Mouse (Mus musculus) limb, embryonic 12.5 days (tissue): Measurements from ENCODE around the gene Pum2. TPM values are rescaled to one million over a fixed set of nuclear protein-coding genes. Genes with fewer than 3 reads are reported as not detected.
"Not testable (repeated sequence)": the region's sequence is repeated elsewhere in the genome, so short reads cannot be mapped to it uniquely, and the experiment has no call there.

ENCODE experiments used
- ATAC-seq: fragments of 200-750 bp; cut with Nextera tagmentation; 2 replicates; pipeline ENCODE4 v1.8.0; 2017; ENCODE audit warnings: low read depth, moderate TSS enrichment; ENCODE audit not compliant: insufficient number of reproducible peaks, insufficient read depth, low FRiP score, low TSS enrichment
- H3K27ac ChIP-seq: fragments of 300-500 bp; sonication (generic); 2 replicates; pipeline ENCODE4 v1.5.1; 2016; ENCODE audit warnings: mild to moderate bottlenecking, moderate library complexity
- H3K27me3 ChIP-seq: fragments of 300-500 bp; sonication (generic); 2 replicates; pipeline ENCODE4 v1.6.1; 2016; ENCODE audit warnings: mild to moderate bottlenecking, moderate library complexity
- H3K36me3 ChIP-seq: fragments of 300-500 bp; sonication (generic); 2 replicates; pipeline ENCODE4 v1.6.1; 2016; ENCODE audit warnings: mild to moderate bottlenecking, moderate library complexity
- H3K4me1 ChIP-seq: fragments of 300-500 bp; sonication (generic); replicated peaks from 2 replicates; pipeline ENCODE4 v1.6.1; 2016
- H3K4me2 ChIP-seq: fragments of 300-500 bp; sonication (generic); 2 replicates; pipeline ENCODE4 v1.6.1; 2016; ENCODE audit warnings: mild to moderate bottlenecking, moderate library complexity
- H3K4me3 ChIP-seq: fragments of 300-500 bp; sonication (generic); replicated peaks from 2 replicates; pipeline ENCODE4 v1.5.1; 2016; ENCODE audit warnings: mild to moderate bottlenecking
- H3K9ac ChIP-seq: fragments of 300-500 bp; sonication (generic); replicated peaks from 2 replicates; pipeline ENCODE4 v1.6.1; 2016; ENCODE audit warnings: mild to moderate bottlenecking, moderate library complexity
- H3K9me3 ChIP-seq: fragments of 300-500 bp; sonication (generic); 2 replicates; pipeline ENCODE4 v1.6.1; 2016; ENCODE audit warnings: mild to moderate bottlenecking, moderate library complexity
- WGBS: fragments of 180-500 bp; shearing (Covaris S2); methylation state at CpG from one replicate; pipeline ENCODE4 v1.1.7; 2016; 5-methylcytosine and 5-hydroxymethylcytosine counted together
- polyA plus RNA-seq: library from polyadenylated mRNA; unstranded; fragments of >200 nt; fragmentation: Nextera tagmentation; extraction: Ambion mirVana; gene quantifications from 2 replicates; pipeline ENCODE4 v1.2.1, GENCODE M21; 2016

Gene Pum2
- polyA plus RNA-seq, 1 experiment from 2014 or later: 64.9 TPM

- Histone ChIP-seq H3K27ac (no peak overlapping the region), H3K36me3 (no peaks in the 10 kb centered on the region), H3K4me1 (no peaks in the 10 kb centered on the region; the same call in 1 of the 2 replicates), H3K4me2 (no peak overlapping the region), H3K9me3 (no peaks in the 10 kb centered on the region), H3K4me3 (no peak overlapping the region), H3K27me3 (no peaks in the 10 kb centered on the region), H3K9ac (no peak overlapping the region)
- 73% methylated on average over 3 of the region's 3 CpGs for WGBS
- no peak for ATAC-seq
Observed at GRCm38 (mm10) chr12:8669846-8670245, 4.1 kb upstream of the Pum2 start.

GRCm38 (mm10) chr12:8673121-8673973 lies 587 bp upstream of the Pum2 start:
- ATAC-seq: peak; percentile 52
- H3K9me3 ChIP-seq: no peaks in the 10 kb centered on the region

DNA sequence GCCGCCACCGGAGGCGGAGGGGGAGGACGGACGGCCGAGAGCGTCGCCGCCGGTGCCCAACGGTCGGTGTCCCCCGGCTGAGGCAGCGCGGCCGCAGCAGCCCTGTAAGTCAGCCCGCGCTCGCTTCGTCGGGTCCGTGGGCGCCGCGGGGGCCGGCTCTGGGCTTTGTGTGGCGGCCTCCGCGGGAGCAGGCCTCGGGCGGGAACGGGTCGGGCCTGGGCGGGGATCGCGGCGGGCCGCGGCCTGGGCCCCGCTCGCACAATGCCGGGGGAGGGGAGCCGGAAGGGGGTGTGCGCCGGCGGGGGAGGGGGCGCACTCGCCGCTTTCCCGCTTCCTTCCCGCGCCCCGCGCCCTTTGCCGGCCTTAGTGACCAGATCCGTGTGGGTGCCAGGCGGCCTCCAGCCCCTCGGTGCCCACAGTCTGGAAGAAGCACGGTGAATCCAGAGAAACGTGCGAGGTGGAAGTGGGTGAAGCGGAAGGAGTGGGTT lies 487 bp downstream of the Pum2 start:
- Histone ChIP-seq H3K4me3 (peak overlapping the region; percentile 92), H3K27me3 (no peaks in the 10 kb centered on the region), H3K4me2 (peak overlapping the region; percentile 63), H3K9ac (peak overlapping the region; percentile 100), H3K9me3 (no peaks in the 10 kb centered on the region), H3K4me1 (peaks cover 14% of the 10 kb centered on the region), H3K36me3 (no peaks in the 10 kb centered on the region), H3K27ac (peak overlapping the region; percentile 99)
- peak; percentile 64 for ATAC-seq
- 1% methylated on average over 39 of the region's 62 CpGs for WGBS

More at GRCm38 (mm10) chr12:8673121-8673973, 587 bp upstream of the Pum2 start:
- Histone ChIP-seq H3K36me3 (no peaks in the 10 kb centered on the region), H3K4me2 (peak overlapping the region; percentile 63), H3K4me3 (peak overlapping the region; percentile 92), H3K4me1 (peaks cover 14% of the 10 kb centered on the region), H3K27me3 (no peaks in the 10 kb centered on the region), H3K9ac (peak overlapping the region; percentile 100), H3K27ac (peak overlapping the region; percentile 99)
- 39% methylated on average over 17 of the region's 17 CpGs for WGBS

DNA sequence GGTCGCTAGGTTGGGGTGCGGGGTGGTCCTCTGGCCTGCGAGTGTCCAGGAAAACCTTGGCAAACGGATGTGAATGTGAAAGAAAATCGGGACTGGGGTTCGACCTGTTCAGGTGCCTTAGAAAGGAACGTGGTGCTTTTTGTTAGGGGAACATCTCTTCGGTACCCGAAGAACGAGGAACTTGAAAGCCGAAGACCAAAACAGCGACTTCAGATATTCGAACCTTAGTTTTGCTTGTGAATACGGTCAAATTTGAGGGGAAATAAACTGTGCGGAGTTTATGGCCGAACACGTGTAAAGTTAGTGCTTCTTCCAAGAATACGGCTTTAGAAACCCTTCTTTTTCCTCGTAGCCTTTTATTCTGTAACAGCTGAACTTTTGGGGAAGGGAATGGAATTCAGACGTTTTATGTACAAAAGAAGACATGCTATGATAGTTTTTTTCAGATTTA lies 982 bp downstream of the Pum2 start:
- no peak for ATAC-seq
- H3K27ac ChIP-seq: peak overlapping the region; percentile 99
- H3K4me2 ChIP-seq: peak overlapping the region; percentile 63
- peaks cover 2% of the 10 kb centered on the region; the same call in 1 of the 2 replicates for H3K36me3 ChIP-seq
- WGBS: under 1% methylated on average over 20 of the region's 20 CpGs
- H3K4me1 ChIP-seq: peaks cover 14% of the 10 kb centered on the region
- H3K4me3 ChIP-seq: peak overlapping the region; percentile 92
- H3K9ac ChIP-seq: peak overlapping the region; percentile 100
- H3K9me3 ChIP-seq: no peaks in the 10 kb centered on the region
- H3K27me3 ChIP-seq: no peaks in the 10 kb centered on the region

DNA sequence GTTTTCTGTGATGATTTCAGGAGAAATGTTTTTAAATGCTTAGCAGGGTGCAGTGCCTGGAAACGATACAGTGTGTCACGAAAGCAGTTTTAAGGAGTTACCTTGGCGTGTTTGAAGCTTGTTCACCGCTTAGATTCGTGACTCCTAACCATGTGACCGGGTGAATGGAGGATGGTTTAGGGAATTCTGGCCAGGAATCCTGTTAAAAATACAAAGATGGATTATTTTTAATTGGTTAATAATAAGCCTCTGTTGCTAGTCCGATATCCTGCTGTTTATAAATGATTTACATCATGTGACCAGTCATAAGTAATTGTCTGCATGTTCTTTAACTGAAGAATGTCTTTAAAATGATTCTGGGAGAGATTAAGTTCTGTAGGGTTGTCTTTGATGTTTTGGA lies 1.4 kb downstream of the Pum2 start:
- H3K27me3 ChIP-seq: no peaks in the 10 kb centered on the region
- no peak for ATAC-seq
- H3K9me3 ChIP-seq: no peaks in the 10 kb centered on the region
- H3K4me3 ChIP-seq: peak overlapping the region; percentile 92
- H3K4me1 ChIP-seq: peaks cover 14% of the 10 kb centered on the region
- WGBS: 1% methylated on average over 7 of the region's 7 CpGs
- peak overlapping the region; percentile 99 for H3K27ac ChIP-seq
- H3K4me2 ChIP-seq: peak overlapping the region; percentile 63
- H3K36me3 ChIP-seq: peaks cover 6% of the 10 kb centered on the region
- H3K9ac ChIP-seq: peak overlapping the region; percentile 100

- no peaks in the 10 kb centered on the region for H3K27me3 ChIP-seq
- H3K4me2 ChIP-seq: peak overlapping the region; percentile 63
- no peak overlapping the region for H3K9ac ChIP-seq
- no peaks in the 10 kb centered on the region for H3K9me3 ChIP-seq
- peak overlapping the region; percentile 92 for H3K4me3 ChIP-seq
- H3K4me1 ChIP-seq: peaks cover 14% of the 10 kb centered on the region
- 80% methylated on average over 6 of the region's 6 CpGs for WGBS
- peaks cover 16% of the 10 kb centered on the region for H3K36me3 ChIP-seq
- no peak for ATAC-seq
- H3K27ac ChIP-seq: no peak overlapping the region
Observed at GRCm38 (mm10) chr12:8676341-8676740, 2.4 kb downstream of the Pum2 start.

DNA sequence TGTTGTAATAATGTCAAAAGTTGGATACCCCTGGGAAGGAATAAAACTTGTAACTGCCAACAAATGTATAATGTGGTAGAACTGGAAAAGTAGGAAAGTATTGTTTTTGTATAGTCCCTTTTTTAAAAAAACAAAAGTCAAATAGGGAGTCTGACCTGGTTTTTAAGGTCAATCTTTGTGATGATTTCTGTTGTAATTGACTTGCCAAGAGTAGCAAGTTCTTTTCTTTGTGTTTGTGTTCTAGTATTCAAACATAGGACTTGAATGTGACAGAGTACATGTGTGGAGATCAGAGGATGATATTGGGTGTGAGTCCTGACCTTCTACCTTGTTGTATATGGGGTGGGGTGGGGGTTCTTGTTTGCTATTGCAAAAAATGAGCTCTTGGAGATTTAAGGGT lies 4.0 kb downstream of the Pum2 start:
- no peaks in the 10 kb centered on the region for H3K9me3 ChIP-seq
- H3K9ac ChIP-seq: no peak overlapping the region
- peaks cover 14% of the 10 kb centered on the region for H3K4me1 ChIP-seq
- H3K4me3 ChIP-seq: no peak overlapping the region
- ATAC-seq: no peak
- no peak overlapping the region for H3K27ac ChIP-seq
- no peaks in the 10 kb centered on the region for H3K27me3 ChIP-seq
- H3K36me3 ChIP-seq: peaks cover 19% of the 10 kb centered on the region
- H3K4me2 ChIP-seq: no peak overlapping the region

DNA sequence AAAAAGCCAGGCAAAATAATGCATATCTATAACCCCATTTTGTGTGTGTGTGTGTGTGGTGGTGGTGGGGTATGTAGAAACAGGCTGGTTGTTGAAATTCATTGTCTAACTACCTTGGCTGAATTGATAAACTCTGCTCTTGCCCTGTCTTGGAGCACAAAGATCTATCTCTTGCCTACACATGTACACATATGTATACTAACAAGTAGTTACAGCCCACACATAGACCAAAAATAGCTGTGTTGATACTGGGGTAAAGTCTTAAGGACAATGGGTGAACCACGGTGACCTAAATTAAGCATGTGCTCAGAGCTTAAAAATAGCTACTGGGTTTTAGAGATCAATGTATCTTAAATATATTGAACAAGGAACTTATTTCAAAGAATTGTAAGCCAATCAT lies 10.3 kb downstream of the Pum2 start:
- Histone ChIP-seq H3K4me2 (no peak overlapping the region), H3K4me1 (no peaks in the 10 kb centered on the region), H3K4me3 (no peak overlapping the region), H3K9me3 (no peaks in the 10 kb centered on the region), H3K27me3 (no peaks in the 10 kb centered on the region), H3K27ac (no peak overlapping the region), H3K9ac (no peak overlapping the region), H3K36me3 (peaks cover 33% of the 10 kb centered on the region)
- no peak for ATAC-seq
- WGBS: 94% methylated on average over 1 of the region's 1 CpGs

DNA sequence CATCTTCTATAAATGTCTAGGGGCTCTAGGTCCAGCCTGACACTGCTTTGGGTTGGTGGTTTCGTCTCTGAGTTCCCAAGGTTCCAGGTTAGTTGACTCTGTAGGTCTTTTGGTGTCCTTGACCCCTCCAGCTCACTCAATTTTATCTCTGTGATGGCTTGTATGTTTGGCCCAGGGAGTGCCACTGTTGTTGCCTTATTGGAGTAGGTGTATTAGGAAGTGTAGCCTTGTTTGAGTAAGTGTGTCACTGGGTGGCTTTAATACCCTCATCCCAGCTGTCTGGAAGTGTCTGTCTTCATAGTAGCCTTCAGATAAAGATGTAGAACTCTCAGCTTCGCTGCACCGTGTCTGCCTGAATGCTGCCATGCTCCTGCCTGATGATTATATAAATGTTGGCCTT lies 11.1 kb downstream of the Pum2 start:
- Histone ChIP-seq H3K9ac (no peak overlapping the region), H3K4me3 (no peak overlapping the region), H3K36me3 (peaks cover 30% of the 10 kb centered on the region), H3K4me1 (no peaks in the 10 kb centered on the region), H3K27ac (no peak overlapping the region), H3K9me3 (no peaks in the 10 kb centered on the region), H3K4me2 (no peak overlapping the region), H3K27me3 (no peaks in the 10 kb centered on the region)
- 98% methylated on average over 3 of the region's 3 CpGs for WGBS
- no peak for ATAC-seq

GRCm38 (mm10) chr12:8689882-8690281 lies 15.9 kb downstream of the Pum2 start:
- H3K4me3 ChIP-seq, H3K9me3 ChIP-seq, ATAC-seq, H3K4me1 ChIP-seq, H3K27me3 ChIP-seq, H3K27ac ChIP-seq, H3K9ac ChIP-seq, H3K4me2 ChIP-seq: not testable (repeated sequence)
- 95% methylated on average over 2 of the region's 3 CpGs for WGBS
- peaks cover 27% of the 10 kb centered on the region for H3K36me3 ChIP-seq

DNA sequence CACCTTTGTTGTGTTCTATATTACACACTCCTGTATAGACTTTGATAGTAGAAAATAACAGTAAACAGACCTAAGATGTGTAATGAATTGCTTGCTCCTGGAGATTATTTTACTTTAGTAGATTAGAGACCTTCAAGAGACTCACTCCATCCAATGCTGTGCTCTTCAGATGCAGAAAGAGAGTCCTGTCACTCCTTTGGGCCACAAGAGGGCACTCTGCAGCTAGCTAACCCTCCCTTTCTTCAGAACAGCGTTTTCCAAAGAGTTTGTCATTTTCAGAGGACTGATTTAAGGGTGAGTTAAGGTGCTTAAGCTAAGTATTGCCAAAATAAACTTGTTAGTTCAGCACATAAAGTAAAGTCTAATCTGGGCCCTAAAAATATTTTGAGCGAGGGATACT lies 25.0 kb downstream of the Pum2 start:
- H3K4me1 ChIP-seq: no peaks in the 10 kb centered on the region
- H3K4me3 ChIP-seq: no peak overlapping the region
- no peaks in the 10 kb centered on the region for H3K27me3 ChIP-seq
- no peak for ATAC-seq
- H3K27ac ChIP-seq: no peak overlapping the region
- H3K36me3 ChIP-seq: peaks cover 32% of the 10 kb centered on the region
- WGBS: 71% methylated on average over 2 of the region's 2 CpGs
- H3K9me3 ChIP-seq: no peaks in the 10 kb centered on the region
- no peak overlapping the region for H3K4me2 ChIP-seq
- no peak overlapping the region for H3K9ac ChIP-seq
